Mouse (Mus musculus) megakaryocyte, embryonic 14.5 days (primary cell): ENCODE results near the gene Ace.

Experiments
- FLI1 ChIP-seq: IDR thresholded peaks from 2 replicates; pipeline ENCODE4 v1.6.1; 2012; ENCODE audit warnings: low read length, inconsistent platforms, mixed read lengths
- GATA1 ChIP-seq: IDR thresholded peaks from 3 replicates; pipeline ENCODE4 v1.6.1; 2012; ENCODE audit warnings: mixed read lengths, low read length, inconsistent platforms, borderline replicate concordance

DNA sequence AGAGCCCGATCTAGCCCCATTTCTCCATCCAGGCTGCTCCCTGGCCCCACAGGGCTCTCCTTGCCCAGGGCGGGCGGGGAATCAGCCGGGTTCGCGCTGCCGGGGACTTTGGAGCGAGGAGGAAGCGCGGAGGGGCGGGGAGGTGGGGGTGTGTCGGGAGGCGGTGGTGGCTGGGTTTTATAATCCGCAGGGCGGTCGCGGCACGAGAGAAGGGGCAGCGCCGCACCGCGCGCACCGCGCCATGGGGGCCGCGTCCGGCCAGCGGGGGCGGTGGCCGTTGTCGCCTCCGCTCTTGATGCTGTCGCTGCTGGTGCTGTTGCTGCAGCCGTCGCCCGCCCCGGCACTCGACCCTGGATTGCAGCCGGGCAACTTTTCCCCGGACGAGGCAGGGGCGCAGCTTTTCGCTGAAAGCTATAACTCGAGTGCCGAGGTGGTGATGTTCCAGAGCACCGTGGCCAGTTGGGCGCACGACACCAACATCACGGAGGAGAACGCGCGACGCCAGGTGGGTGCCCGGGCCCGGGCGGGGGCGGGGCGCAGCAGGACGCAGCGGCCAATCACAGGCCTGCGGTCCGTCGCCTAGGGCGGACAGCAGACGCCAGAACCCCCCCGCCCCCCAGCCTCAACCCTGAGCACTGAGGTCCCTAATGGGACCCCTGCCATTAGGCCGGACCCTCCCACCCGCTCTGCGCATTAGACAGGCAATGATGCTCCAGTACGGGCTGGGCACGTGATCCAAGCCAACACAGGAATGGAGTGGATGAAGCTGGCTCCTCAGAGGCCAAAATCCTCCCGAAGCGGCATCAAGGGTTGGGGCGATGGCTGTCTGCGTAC lies at the start of gene Ace:
- TF ChIP-seq GATA1: no peak
- no peak for TF ChIP-seq FLI1
